Mouse (Mus musculus): ENCODE data around the gene Sel1l. TPM values are rescaled to one million over a fixed set of nuclear protein-coding genes. Genes with fewer than 3 reads are reported as not detected.

Sel1l gene
- total RNA-seq (2021): 100 to 1,000 TPM; 165 to 179 TPM
- long read RNA-seq, full-length matches to known transcripts: 157 of 198 reads
- long read RNA-seq, partial matches to known transcripts: 15 of 198 reads
- long read RNA-seq, other reads (novel, unspliced or antisense): 26 of 198 reads

DNA sequence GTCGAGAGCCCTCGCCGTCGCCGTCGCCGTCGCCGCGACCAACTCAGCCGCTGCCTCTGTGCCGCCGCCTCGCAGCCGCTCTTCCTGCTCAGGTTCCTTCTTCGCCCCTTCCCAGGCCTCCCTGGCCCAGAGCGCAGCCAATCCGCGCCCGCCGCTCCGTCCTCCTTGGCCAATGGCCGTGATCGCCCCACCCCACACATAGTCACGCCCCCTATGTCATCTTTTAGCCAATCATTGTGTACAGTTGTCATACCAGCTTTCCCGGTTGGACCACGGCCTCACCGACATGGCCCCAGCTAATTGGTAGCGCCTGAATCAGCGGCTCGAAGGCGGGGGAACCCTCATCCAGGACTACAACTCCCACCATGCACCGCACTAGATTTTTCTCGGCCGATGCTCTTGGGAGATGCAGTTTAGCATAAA, at the start of gene Sel1l:
TSS of gene Sel1l (minus strand) at position 113 of the 423 bp plus-strand sequence.
- DNase-seq (ENCODE audit: low spot score in 2 of 2): peak; percentile 99

DNA sequence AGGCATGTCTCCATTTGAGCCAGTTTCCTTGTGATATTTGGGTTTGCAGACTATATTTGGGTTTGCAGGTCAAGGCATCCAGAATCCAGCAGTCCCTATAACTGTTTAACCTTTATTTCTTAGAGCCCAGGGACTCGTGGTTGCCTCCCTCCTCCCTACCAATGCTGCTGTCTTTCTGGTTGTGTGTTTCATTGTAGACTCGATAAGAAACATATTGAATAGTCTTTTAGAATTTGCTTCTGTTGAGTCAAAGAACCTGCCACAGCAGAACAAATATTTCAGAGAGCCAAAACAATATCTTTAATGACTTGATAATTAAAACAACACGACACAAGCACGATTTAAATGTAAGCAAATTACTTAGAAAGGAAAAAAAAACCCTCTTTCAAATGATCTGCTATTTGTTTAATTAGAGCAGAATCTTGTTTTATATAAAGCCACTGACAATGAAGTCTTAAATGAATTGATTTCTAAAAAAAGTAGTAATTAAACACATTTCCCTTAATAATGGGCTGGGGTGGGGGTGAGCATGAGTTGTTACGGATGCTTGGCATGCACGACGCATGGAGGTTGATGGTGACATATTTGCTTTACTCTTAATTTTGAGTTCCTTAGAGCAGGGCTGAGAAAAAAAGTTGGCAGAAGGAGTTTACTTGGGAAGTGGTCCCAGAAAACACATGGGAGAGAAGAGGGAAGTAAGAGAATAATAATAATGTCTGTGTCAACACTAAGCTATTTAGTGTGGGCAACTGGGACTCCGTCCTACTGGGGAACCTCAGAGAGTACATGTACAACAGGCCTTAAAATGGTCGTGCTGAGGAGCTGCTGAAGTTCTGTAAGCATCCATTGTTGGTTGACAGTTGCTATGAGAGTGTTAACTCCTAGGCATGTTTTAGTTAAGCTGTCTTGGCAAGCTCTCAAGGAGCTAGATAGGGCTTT, 43.9 kb upstream of the Sel1l start:
- no peak for DNase-seq (ENCODE audit: low spot score in 2 of 2)

DNA sequence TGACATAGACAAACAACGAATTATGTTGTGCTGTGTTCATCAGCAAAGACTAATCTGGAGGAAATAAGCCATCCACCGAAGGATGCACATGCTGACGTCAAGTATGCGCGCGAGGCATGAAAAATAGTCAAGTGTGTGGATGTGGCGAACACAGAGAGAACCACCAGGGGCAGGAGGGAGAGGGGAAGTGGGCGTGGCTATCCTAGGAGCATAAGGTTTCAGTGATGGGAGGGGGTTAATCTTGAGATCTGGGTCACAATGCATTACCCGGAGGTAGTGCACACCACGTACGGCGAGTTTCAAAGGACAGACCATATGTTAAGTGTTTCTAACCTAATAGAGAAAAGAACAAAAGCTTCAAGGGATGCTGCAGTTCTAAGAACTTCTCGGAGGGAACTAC, 31.5 kb upstream of the Sel1l start:
- no peak for DNase-seq (ENCODE audit: low spot score in 2 of 2)

DNA sequence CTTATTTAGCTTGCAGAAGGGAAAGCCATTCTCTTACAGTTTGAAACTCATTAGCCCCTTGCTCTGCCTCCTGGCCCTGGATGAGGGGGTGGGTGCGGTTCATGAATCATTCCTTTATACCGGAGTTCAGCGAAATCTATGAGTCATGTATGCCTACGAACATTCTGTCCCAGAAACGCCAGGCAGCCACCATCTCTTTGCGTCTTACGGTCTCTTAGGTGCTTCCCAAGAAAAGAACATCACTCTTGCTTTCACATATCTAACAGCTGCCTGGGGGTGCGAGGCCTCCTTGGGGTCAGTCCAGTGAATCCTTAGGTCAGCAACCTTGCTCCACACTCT, 29.9 kb upstream of the Sel1l start:
- peak; percentile 28 to 73 for DNase-seq (ENCODE audit: low spot score in 2 of 2)

DNA sequence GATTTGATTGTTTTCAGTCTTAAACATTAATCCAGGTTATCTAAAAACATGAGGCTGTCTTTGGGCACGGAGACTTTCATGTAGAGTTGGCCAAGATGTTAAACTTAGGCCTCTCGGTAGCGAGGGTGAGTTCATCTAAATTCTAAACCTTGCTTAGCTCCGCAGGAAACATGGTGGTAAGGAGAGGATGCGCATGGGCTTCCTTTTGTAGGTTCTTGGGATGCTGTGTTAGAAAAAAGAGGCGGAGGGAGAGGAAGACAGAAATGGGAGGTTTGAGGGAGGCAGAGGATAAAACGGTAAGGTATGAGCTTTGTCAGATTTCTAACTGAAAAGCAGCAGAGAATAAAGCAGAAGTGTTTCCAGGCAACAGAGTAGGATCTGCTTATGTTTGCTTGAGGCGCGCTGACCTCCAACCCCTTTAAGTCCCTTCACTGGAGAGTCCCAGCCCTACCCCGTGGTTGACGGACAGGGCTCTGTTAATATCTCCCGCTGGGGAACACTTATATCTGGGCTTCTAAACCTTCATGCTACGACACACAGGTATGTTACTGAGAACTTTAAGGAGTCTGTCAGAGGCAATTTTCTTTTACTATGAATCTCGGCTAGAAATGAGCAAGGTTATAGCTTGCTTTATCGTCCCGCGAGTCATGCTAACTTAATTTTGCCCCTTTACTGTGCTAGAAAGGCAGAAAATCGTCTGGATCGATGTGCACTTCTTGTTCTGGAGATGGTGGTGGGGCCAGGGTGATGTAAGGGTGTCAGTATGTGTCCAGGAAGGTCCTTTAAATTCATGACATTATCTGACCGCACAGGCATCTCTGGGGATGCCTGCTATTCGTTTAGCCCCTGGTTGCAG, 29.3 kb upstream of the Sel1l start:
- DNase-seq (ENCODE audit: low spot score in 2 of 2): no peak

DNA sequence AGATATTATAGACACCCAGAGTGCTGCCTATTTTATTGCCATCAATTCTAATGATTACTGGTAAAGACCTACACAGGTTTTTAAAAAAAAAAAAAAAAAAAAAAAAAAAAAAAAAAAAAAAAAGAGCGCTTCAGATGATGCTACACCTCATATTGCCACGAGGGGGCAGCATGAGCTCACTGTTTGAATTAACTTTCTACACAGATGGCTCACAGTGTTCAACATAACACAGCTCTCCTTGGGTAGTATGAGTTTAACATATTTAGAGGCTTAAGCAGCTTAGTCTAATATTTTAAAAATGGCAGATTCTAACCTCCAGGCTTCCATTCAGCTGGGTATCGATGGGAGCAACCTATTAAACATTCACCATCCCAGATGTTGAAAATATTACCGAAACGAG, 28.7 kb upstream of the Sel1l start:
- DNase-seq (ENCODE audit: low spot score in 2 of 2): peak in 1 of 2 experiments; percentile 64

DNA sequence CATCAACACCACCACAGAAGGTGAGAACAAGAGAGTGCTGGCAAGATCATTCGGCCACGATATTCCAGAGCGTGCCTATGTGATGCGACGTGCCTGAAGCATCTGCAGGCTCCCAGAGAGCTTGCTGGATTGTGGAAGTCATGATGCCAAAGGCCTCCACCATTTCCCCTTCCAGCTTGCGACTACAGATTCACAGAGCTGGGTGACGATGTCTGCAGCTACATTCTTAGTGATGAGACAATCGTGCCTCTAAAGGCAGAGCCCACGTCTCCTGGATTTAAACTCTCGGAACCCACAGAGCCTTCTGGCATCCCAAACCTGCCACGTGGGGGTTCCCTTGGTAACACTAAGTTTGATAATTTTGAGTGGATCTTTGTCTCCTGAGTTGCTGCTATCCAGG, 21.7 kb upstream of the Sel1l start:
- DNase-seq (ENCODE audit: low spot score in 2 of 2): peak in 1 of 2 experiments; percentile 20

DNA sequence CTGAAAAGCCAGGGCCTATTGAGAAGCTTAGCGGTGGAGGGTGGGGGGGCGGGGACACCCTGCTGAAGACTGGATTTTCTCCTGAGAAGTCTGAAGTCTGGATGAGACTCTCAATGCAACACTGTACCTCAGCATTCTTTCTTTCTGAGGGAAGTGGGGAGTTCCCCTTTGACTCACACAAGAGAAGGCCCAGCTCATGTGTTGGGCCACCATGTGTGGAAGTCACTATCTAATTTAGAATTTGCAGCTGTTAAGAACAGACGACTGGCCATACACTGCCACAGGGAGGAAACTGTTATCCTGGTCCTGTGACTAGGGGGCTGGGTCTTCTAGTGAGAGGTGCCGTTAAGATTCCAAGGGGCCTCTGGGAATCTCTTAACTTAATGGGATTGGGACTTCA, 20.4 kb upstream of the Sel1l start:
- DNase-seq (ENCODE audit: low spot score in 2 of 2): no peak

DNA sequence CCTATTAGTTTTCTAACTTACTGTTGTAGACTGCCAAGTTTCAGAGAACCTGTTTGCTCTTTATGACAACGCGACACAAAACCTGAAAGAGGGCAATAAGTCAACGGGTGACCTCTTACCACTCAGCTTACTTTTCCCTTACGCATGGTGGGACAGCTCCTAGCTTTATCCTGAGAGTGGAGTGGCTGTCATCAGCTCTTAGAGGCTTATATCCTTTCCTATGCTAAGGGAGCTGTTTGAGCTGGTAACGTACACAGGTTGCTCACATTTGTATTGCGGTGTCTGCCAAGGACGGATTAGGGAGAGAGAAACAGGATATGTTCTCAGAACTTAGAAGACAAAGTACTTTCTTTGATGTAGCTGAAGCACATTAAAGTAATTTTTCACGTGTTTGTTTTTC, 5.4 kb upstream of the Sel1l start:
- DNase-seq (ENCODE audit: low spot score in 2 of 2): no peak

DNA sequence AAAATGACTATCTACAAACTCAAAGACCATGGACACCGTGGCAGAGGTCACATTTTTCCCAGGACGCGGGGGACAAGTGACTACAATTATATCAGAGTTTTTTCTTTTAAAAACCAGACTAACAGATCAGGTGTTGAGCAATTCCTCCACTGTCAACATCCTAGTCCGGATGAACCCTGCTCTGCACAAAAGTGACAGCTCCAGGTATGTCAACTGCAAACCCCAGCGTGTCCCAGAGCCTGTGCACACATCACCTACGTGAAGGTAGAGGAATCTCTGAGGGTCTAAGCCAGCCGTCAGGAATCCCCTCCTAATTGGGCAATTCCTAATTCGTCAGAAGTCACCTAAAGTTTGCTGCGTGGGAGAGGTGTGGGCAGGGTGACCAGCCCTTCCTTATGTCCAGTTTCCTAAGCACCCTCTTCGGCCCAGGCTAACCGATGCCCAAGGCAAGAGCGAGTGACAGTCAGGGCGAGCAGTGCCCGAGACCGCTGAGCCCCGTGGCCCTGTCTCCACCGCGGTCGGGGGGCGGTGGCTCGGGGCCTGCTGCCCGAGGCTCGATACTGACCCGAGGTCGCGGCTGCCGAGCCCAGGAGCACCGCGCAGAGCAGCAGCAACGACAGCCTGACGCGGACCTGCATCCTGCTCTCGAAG, 438 bp downstream of the Sel1l start:
- DNase-seq (ENCODE audit: low spot score in 2 of 2): peak in 1 of 2 experiments; percentile 26

DNA sequence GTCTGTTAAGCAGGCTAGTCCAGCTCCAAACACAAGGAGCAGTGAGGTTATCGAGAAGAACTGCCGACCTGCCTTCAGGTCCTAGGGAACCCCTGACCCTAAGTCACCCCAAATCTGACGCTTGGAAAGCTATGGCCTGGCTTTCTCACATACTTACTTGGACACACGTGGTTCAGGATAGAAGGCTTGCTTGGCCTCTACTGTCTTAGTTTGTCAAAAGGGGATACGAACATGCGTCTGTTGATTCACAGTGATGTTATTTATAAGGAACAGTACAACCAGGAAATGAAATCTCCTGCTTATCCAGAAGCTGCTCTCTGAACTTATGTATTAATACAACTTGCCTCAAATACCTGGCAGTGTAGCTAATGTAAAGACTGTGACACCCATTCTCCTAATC, 2.9 kb downstream of the Sel1l start:
- DNase-seq (ENCODE audit: low spot score in 2 of 2): no peak

DNA sequence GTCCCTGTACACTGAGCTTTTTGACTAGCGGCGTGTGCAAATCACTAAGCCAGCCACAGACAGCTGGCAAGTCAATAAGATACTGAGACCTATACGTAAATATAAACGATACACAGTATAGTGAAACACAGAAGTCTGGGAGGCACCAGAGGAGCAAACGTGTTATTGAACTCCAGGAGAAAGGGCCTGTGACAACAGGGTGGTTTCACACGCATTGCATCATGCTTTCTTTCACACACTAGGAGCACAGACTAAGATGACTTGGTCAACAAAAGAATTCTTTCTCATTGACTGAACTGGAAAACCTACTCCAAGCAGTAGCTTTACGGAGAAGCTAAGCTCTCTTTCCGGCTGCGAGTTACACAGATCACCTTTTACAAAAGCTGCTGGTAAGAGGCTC, 3.6 kb downstream of the Sel1l start:
- DNase-seq (ENCODE audit: low spot score in 2 of 2): no peak

DNA sequence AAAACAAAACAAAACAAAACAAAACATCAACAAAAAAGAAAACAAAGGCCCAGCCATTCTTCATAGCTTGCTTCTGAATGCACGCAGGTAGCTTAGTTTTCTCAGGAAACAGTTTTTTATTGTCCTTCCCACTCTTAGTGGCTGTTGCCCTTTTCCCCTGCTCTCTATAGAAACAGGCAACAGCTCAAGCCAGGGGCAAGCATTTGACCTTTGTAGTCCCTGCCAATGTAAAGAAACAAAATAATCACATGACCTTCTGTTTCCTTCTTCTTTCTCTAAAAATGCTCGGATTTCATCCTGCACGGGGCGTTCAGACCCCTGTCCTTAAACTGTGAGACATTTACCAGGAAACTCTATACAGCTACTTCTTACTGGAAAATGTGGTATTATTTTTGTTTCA, 4.4 kb downstream of the Sel1l start:
- DNase-seq (ENCODE audit: low spot score in 2 of 2): no peak

DNA sequence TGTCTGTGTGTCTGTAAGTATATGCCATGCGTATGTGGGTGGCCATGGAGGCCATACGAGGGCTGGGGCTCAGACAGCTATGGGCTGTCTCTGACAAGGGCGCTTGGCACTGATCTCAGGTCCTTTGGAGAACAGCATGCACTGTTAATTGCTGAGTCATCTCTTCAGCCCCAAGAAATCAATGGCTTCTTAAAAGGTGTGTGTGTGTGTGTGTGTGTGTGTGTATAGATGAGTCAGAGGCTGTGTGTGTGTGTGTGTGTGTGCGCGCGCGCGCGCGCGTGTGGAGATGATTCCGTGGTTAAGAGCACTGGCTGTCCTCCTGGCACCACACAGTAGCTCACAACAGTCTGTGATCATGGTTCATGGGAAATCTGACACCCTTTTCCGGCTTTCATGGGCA, 5.1 kb downstream of the Sel1l start:
- DNase-seq (ENCODE audit: low spot score in 2 of 2): no peak

DNA sequence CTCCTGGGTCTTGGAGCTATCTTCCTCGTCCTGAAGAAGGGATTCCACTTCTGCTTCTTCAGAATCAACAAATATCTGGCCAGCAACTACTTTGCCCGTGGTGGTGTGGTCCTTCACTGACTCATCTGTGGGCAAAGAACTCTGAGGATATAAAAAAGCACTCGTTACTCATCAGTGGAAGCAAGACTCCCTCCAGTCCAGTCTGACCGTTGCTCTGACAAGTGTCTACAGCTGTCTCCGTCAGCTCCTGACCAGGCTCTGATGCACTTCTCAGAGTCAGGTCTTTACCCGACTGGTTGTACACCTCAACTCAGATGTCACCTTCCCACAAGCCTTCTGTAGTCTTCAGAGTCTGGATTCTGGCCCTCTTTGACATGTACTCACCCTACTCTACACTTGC, 7.2 kb downstream of the Sel1l start:
- DNase-seq (ENCODE audit: low spot score in 2 of 2): no peak

DNA sequence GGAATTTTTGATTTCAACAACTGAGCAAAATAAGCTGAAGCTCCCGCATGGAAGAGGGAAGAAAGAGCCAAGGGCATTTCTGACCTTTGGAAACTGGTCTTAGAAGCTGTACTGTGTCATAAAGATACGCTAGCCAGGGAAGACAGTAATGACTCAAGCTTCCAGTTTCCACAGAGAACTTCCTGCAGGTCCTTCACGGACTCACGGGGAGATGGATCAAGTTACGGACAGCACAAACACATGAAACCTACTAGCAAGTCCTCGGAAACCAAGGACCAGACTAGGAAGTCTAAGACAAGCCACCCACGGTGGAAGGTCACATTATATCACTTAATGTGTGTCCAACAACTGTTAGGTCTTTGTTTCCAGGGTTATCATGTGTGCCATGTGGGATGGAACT, 10.7 kb downstream of the Sel1l start:
- DNase-seq (ENCODE audit: low spot score in 2 of 2): no peak

DNA sequence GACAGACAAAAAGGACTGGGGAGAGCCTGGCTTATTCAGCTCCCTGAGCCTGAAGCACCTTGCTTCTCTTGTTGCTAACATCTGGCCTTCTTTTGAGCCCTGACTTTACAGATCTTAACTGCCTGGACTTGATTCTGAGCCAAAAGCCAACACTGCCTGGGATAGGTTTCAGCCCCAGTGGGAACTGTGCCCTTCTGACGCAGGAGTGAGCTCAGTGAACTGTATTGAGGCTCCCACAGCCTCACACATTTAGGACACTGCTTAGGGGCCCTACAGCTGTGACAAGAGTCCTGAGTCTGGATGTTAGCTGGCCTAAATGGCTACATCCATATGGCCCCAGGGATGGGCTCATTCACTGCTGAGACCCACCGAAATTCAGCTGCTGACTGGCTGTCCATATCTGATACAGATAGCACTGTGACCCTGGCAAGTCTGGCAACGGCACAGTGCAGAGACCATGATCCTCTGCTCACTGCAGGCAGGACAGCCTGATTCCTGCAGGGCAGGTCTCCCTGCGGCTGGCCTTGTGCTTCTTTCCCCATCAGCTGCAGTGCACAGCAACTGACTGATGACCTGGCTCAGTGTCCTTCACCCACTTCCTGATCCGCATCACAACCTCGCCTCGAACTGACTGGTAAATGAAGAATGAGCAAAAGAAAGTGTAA, 11.4 kb downstream of the Sel1l start:
- no peak for DNase-seq (ENCODE audit: low spot score in 2 of 2)

DNA sequence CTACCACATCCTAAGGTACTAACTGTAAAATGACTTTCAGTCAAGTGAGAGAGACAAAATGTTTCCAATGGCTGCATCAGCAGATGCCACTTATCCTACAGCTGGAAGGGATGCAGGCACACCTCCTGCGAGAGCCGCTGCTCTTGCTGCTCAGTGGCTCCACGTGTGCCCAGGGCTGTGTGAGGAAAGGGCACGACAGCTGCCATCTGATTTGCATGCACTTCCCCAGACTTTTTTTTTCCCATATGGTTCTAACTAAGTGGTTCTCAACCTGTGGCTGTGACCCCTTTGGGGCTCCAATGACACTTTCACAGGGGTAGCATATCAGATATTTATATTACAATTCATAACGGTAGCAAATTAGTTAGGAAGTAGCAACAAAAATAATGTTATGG, 15.0 kb downstream of the Sel1l start:
- DNase-seq (ENCODE audit: low spot score in 2 of 2): no peak

DNA sequence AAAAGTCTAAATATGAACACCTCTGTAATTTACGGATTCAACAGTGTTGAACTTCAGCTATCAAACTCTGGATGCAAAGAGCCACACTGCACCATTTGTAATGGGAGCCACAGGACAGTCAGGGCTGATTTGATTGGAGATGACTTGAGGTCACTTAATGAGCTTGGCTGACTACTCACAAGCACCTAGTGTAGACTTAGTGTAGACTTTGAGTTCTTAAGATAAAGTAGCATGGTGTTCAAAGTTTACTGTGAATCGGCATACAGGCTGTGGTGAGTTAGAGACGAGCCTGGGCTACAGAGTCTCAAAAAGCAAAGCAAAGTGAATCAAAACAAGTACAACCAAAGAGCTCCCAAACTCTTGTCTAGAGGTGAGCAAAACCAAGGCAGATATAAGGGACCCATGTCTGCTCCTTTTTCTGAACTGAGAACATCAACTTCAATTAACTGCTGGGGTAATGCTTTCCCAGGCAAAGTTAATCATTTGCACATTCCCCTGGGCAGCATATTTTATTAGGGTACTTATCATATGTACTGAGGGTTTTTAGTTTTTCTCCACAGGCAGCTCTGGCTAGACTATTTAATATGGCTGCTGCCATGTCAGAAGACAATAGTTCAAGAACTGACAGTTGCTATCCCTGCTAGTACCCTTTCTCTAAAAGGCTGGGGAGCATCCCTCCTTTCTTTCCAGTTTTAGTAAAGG, 15.6 kb downstream of the Sel1l start:
- DNase-seq (ENCODE audit: low spot score in 2 of 2): no peak

DNA sequence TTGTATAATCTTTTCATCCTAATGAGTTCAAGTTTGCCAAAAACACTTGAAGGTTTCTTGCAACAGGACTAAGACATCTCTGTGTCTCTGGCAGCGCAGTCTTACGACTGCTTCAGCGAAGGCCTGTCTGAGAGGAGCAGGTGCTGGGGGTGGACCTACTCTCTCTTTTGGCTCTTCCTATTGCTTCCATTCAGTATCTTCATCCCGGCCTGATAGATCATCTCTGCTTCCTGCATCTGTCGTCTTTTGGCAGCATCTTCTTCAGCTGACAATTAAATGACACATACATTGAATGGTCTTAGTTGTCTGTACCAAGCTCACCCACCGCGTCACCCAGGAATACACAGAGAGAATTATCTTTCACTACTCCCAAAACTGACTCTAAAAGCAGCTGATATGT, 17.5 kb downstream of the Sel1l start:
- DNase-seq (ENCODE audit: low spot score in 2 of 2): no peak
